Mouse (Mus musculus): ENCODE measurements around the gene Csad. TPM values are rescaled to one million over a fixed set of nuclear protein-coding genes. Genes with fewer than 3 reads are reported as not detected.

Csad gene
- polyA plus RNA-seq, 1 experiment, result 42.7 TPM

GRCm38 (mm10) chr15:102144274-102144711 lies 60.2 kb downstream of the Csad start, which contains the start of gene Igfbp6:
TSS of gene Igfbp6 (plus strand) at chr15:102144362.
- H3K4me1 ChIP-seq (ENCODE audit: control insufficient read depth, insufficient read depth, low read length), result peaks cover 23% of the 10 kb centered on the region
- TF ChIP-seq CTCF (IDR thresholded peaks at IDR 0.05; ENCODE audit: borderline replicate concordance, insufficient read depth, low read length), result no peak
- TF ChIP-seq POLR2A (IDR thresholded peaks at IDR 0.05; ENCODE audit: low read depth, low read length), result no peak; the same call in 1 of the 2 replicates
- peak within 1 kb of the TSS; percentile 42 for H3K4me3 ChIP-seq (ENCODE audit: insufficient read depth, low read length)
- H3K27ac ChIP-seq (ENCODE audit: insufficient read depth, low read length), result peak within 1 kb of the TSS; percentile 60

DNA sequence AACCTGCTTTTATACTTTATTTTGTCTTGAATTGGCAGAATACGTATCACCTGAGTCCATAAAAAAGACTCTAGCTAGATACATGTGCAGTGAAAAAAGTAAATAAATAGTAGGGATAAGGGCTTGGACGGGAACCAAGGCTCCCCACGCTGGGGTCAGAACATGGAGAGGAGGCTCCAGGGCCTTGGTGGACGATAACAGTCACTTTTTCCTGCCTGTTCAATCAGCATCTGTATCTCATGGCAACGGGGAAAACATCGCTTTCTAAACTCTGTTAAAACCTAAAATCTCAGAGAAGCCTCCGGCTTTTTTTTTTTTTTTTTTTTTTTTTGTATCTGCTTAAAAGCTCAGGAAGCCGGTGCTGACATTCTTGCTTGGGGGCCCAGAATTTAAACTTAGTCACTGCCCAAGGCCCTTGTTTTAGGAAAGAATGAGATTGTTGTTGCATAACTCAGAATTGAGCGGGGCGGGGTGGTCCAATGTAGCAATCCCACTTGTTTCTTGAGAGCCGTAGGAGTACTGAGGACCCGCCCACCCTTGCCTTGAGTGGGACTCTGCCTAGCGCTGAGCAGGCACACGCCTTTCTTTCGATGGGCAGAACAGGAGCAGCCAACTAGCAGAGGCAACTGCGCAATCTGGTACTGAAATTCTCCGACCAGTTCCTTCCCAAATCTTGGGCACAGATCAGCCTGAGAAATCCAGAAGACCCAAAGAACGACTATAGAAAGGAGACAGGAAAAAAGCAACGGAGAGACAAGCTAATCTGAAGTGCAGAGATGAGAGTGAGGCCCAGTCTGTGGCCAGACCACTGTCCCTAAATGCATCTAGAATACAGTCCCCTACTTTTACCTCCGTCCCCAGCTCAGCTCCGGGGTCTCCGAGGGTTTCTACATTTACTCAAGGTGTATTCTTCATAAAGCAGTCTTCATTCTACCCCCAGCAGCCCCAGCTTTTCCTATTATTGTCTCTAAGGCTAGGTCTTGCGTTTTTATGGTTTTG lies 61.3 kb downstream of the Csad start:
- H3K4me1 ChIP-seq (ENCODE audit: control insufficient read depth, insufficient read depth, low read length), result peaks cover 23% of the 10 kb centered on the region
- H3K4me3 ChIP-seq (ENCODE audit: insufficient read depth, low read length), result no peak overlapping the region
- peak; percentile 72 for TF ChIP-seq POLR2A (IDR thresholded peaks at IDR 0.05; ENCODE audit: low read depth, low read length)
- TF ChIP-seq CTCF (IDR thresholded peaks at IDR 0.05; ENCODE audit: borderline replicate concordance, insufficient read depth, low read length), result no peak
- peak overlapping the region; percentile 60 for H3K27ac ChIP-seq (ENCODE audit: insufficient read depth, low read length)

DNA sequence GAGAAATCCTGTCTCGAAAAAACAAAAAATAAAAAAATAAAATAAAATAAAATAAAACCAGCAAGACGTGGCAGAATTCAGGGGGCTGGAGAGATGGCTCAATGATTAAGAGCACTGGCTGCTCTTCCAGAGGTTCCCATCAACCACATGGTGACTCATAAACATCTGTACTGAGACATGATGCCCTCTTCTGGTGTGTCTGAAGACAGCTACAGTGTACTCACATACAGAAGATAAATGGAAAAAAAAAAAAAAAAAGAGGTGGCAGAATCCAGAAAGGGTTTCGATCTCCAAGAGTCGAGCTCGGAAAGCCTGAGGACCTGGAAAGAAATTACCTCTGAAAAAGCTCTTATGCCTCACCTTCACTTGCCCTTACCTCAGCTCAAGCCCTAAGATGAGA lies 63.4 kb downstream of the Csad start:
- Histone ChIP-seq H3K4me1 (ENCODE audit: control insufficient read depth, insufficient read depth, low read length) (peaks cover 21% of the 10 kb centered on the region), H3K4me3 (ENCODE audit: insufficient read depth, low read length) (no peak overlapping the region), H3K27ac (ENCODE audit: insufficient read depth, low read length) (no peak overlapping the region)
- TF ChIP-seq POLR2A (IDR thresholded peaks at IDR 0.05; ENCODE audit: low read depth, low read length), result no peak
- no peak for TF ChIP-seq CTCF (IDR thresholded peaks at IDR 0.05; ENCODE audit: borderline replicate concordance, insufficient read depth, low read length)

DNA sequence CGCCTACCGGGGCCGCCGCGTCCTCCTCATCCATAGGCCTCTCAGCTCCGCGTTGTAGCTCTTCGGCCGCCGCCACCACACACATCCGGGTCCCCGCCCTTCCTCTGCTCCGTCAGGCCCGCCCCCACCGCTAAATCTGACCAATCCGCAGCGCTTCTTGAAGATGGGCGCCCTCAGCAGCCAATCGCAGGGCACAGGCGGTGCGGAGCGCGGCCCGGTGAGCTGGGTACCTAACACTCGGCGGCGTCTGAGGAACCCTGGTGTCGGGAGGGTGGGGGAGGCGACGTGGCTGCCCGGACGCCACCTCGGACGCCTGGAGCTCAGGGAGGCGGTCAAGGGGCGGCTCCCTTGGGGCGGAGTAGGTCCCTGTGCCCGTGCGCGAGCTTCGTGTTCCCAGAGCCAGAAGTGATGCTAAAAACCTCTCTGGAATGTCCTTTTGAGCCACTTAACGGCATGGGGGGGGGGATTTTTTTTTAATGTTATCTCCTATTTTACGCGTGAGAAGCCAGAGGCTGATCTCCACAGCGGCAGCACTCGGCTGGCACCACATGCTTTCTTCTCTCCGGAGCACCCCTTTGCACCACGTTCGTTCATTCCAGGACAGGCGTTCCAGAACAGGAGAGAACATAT lies 68.3 kb downstream of the Csad start, which contains the start of gene Spryd3:
Gene Spryd3, minus strand, starts transcription at position 106 of the 630 bp plus-strand sequence.
- Histone ChIP-seq H3K27ac (ENCODE audit: insufficient read depth, low read length) (peak within 1 kb of the TSS; percentile 89), H3K4me1 (ENCODE audit: control insufficient read depth, insufficient read depth, low read length) (no peaks in the 10 kb centered on the region), H3K4me3 (ENCODE audit: insufficient read depth, low read length) (peak within 1 kb of the TSS; percentile 91)
- TF ChIP-seq CTCF (IDR thresholded peaks at IDR 0.05; ENCODE audit: borderline replicate concordance, insufficient read depth, low read length) (no peak), POLR2A (IDR thresholded peaks at IDR 0.05; ENCODE audit: low read depth, low read length) (peak; percentile 73)

DNA sequence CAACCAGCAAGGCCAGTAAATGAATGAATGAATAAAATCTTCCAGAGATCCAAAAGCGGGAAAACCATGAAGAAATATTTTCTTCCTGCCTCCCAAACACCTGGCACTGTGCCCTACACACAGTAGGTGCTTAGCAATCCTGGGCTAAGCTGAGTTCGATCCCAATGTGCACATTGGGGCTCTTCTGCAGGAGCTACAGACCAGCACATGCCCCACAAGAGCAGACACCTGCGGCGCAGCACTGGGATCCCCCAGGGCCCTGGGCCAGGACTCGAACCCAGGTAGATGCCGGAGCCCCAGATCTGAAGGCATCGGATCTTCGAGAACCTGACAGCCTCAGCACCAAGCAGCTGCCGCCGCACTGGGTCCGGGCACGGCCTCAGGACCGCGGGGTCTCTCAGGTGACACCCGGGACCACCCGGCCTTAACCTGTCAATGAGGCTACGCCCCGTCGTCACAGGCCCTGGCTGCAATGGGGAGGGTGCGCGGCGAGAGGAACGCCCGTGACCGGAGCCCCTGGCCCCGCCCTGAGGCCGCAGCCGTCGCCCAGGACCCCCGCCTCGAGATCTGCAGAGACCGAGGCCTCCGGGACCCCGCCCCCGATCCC lies 68.9 kb downstream of the Csad start:
- TF ChIP-seq CTCF (IDR thresholded peaks at IDR 0.05; ENCODE audit: borderline replicate concordance, insufficient read depth, low read length), result no peak
- no peak for TF ChIP-seq POLR2A (IDR thresholded peaks at IDR 0.05; ENCODE audit: low read depth, low read length)

DNA sequence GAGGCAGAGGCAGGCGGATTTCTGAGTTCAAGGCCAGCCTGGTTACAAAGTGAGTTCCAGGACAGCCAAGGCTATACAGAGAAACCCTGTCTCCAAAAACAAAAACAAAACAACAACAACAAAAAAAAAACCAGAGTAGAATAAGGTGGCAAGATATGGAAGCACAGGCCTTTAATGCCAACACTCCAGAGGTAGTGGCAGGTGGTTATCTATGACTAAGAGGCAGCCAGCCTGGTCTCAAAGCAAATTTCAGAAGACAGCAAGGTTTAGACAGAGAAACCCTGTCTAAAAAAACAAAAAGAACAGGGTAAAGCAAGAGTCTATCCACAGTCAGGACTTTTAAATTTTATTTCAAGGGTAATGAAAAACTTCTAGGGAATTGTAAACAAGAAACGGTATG lies 69.8 kb downstream of the Csad start:
- H3K4me3 ChIP-seq (ENCODE audit: insufficient read depth, low read length), result peak overlapping the region; percentile 91
- H3K27ac ChIP-seq (ENCODE audit: insufficient read depth, low read length), result no peak overlapping the region
- no peaks in the 10 kb centered on the region for H3K4me1 ChIP-seq (ENCODE audit: control insufficient read depth, insufficient read depth, low read length)
- TF ChIP-seq POLR2A (IDR thresholded peaks at IDR 0.05; ENCODE audit: low read depth, low read length), result no peak
- TF ChIP-seq CTCF (IDR thresholded peaks at IDR 0.05; ENCODE audit: borderline replicate concordance, insufficient read depth, low read length), result no peak

More for the DNA sequence above, 68.9 kb downstream of the Csad start:
- Histone ChIP-seq H3K4me1 (ENCODE audit: control insufficient read depth, insufficient read depth, low read length) (no peaks in the 10 kb centered on the region), H3K27ac (ENCODE audit: insufficient read depth, low read length) (peak overlapping the region; percentile 42; the same call in 1 of the 2 replicates), H3K4me3 (ENCODE audit: insufficient read depth, low read length) (peak overlapping the region; percentile 91)

GRCm38 (mm10) chr15:102133314-102133713 lies 71.2 kb downstream of the Csad start:
- H3K4me1 ChIP-seq (ENCODE audit: control insufficient read depth, insufficient read depth, low read length), result no peaks in the 10 kb centered on the region
- H3K4me3 ChIP-seq (ENCODE audit: insufficient read depth, low read length), result no peak overlapping the region
- TF ChIP-seq CTCF (IDR thresholded peaks at IDR 0.05; ENCODE audit: borderline replicate concordance, insufficient read depth, low read length) (no peak), POLR2A (IDR thresholded peaks at IDR 0.05; ENCODE audit: low read depth, low read length) (no peak)
- H3K27ac ChIP-seq (ENCODE audit: insufficient read depth, low read length), result no peak overlapping the region

Other genes with a start within 250 kb of the Csad start
- gene Krt8, start 200.2 kb downstream of the Csad start, polyA plus RNA-seq (2011; ENCODE audit: insufficient read length, low read depth, missing spikeins), result 0.25 TPM in 1 of 2 replicates, not detected in the other
- gene Krt18, start 176.5 kb downstream of the Csad start, polyA plus RNA-seq (2011; ENCODE audit: insufficient read length, low read depth, missing spikeins), result 1.6 and 8.2 TPM in 2 replicates
- 309 and 317 TPM in 2 replicates for gene Eif4b, start 131.0 kb downstream of the Csad start, polyA plus RNA-seq (2011; ENCODE audit: insufficient read length, low read depth, missing spikeins)
- gene Tns2, start 104.3 kb downstream of the Csad start, polyA plus RNA-seq (2011; ENCODE audit: insufficient read length, low read depth, missing spikeins), result 61.8 and 71.1 TPM in 2 replicates
- gene Spryd3, start 68.5 kb downstream of the Csad start, polyA plus RNA-seq (2011; ENCODE audit: insufficient read length, low read depth, missing spikeins), result 35.5 and 36.0 TPM in 2 replicates
- gene Igfbp6, start 60.4 kb downstream of the Csad start, polyA plus RNA-seq (2011; ENCODE audit: insufficient read length, low read depth, missing spikeins), result 43.0 and 55.0 TPM in 2 replicates
- gene Soat2, start 54.2 kb downstream of the Csad start, polyA plus RNA-seq (2011; ENCODE audit: insufficient read length, low read depth, missing spikeins), result 1.3 and 2.6 TPM in 2 replicates
- gene Zfp740, start 1.5 kb downstream of the Csad start, polyA plus RNA-seq (2011; ENCODE audit: insufficient read length, low read depth, missing spikeins), result 40.9 and 49.5 TPM in 2 replicates
- gene Itgb7, start 27.2 kb upstream of the Csad start, polyA plus RNA-seq (2011; ENCODE audit: insufficient read length, low read depth, missing spikeins), result 0.51 TPM in 1 of 2 replicates, not detected in the other
- gene Rarg, start 52.8 kb upstream of the Csad start, polyA plus RNA-seq (2011; ENCODE audit: insufficient read length, low read depth, missing spikeins), result 70.6 and 91.2 TPM in 2 replicates
- gene Gm9918, start 65.8 kb upstream of the Csad start, polyA plus RNA-seq (2011; ENCODE audit: insufficient read length, low read depth, missing spikeins), result 0.30 TPM in 1 of 2 replicates, not detected in the other
- gene Mfsd5, start 74.7 kb upstream of the Csad start, polyA plus RNA-seq (2011; ENCODE audit: insufficient read length, low read depth, missing spikeins), result 47.3 and 55.8 TPM in 2 replicates
- 14.5 and 20.1 TPM in 2 replicates for gene Espl1, start 91.5 kb upstream of the Csad start, polyA plus RNA-seq (2011; ENCODE audit: insufficient read length, low read depth, missing spikeins)
- gene Pfdn5, start 121.4 kb upstream of the Csad start, polyA plus RNA-seq (2011; ENCODE audit: insufficient read length, low read depth, missing spikeins), result 239 and 257 TPM in 2 replicates
- 35.7 and 42.8 TPM in 2 replicates for gene Myg1, start 127.0 kb upstream of the Csad start, polyA plus RNA-seq (2011; ENCODE audit: insufficient read length, low read depth, missing spikeins)
- gene Aaas, start 146.0 kb upstream of the Csad start, polyA plus RNA-seq (2011; ENCODE audit: insufficient read length, low read depth, missing spikeins), result 107 and 109 TPM in 2 replicates
- 0.52 and 1.1 TPM in 2 replicates for gene Sp7, start 162.5 kb upstream of the Csad start, polyA plus RNA-seq (2011; ENCODE audit: insufficient read length, low read depth, missing spikeins)
- gene Sp1, start 201.4 kb upstream of the Csad start, polyA plus RNA-seq (2011; ENCODE audit: insufficient read length, low read depth, missing spikeins), result 42.6 and 51.9 TPM in 2 replicates
- not detected in 2 replicates for gene Amhr2, start 240.6 kb upstream of the Csad start, polyA plus RNA-seq (2011; ENCODE audit: insufficient read length, low read depth, missing spikeins)